Mouse (Mus musculus) thymus, postnatal 10 days (tissue): ENCODE results near the gene Lins1.

ENCODE experiments used
- DNase-seq, 2 experiments: peaks; one replicate each; pipeline ENCODE4 v3.0.0; 2021; ENCODE audit warnings: low spot score in 2 of 2

The Lins1 gene

GRCm38 (mm10) chr7:66729232-66729631 lies 39.5 kb downstream of the Lins1 start:
- no peak for DNase-seq

GRCm38 (mm10) chr7:66733431-66733830 lies 43.7 kb downstream of the Lins1 start:
- DNase-seq, result no peak

GRCm38 (mm10) chr7:66733882-66734281 lies 44.2 kb downstream of the Lins1 start:
- DNase-seq, result no peak

- no peak for DNase-seq
These were observed 44.8 kb downstream of the Lins1 start for GRCm38 (mm10) chr7:66734466-66734865.

GRCm38 (mm10) chr7:66734993-66735392 lies 45.3 kb downstream of the Lins1 start:
- no peak for DNase-seq

GRCm38 (mm10) chr7:66737418-66737817 lies 47.7 kb downstream of the Lins1 start:
- no peak for DNase-seq

GRCm38 (mm10) chr7:66741008-66741407 lies 51.3 kb downstream of the Lins1 start:
- no peak for DNase-seq

GRCm38 (mm10) chr7:66741412-66741811 lies 51.7 kb downstream of the Lins1 start:
- DNase-seq, result no peak

- DNase-seq, result no peak
These were observed 53.7 kb downstream of the Lins1 start, which contains the start of gene Cers3 for GRCm38 (mm10) chr7:66743377-66743781. Gene Cers3 (plus strand): TSS chr7:66743504.

- no peak for DNase-seq
These were observed 57.3 kb downstream of the Lins1 start for GRCm38 (mm10) chr7:66746972-66747371.

- no peak for DNase-seq
These were observed 60.3 kb downstream of the Lins1 start for GRCm38 (mm10) chr7:66749998-66750397.

- no peak for DNase-seq
These were observed 64.1 kb downstream of the Lins1 start for GRCm38 (mm10) chr7:66753816-66754215.

GRCm38 (mm10) chr7:66755611-66756010 lies 65.9 kb downstream of the Lins1 start:
- DNase-seq, result no peak
